Mouse (Mus musculus): Measurements from ENCODE around the gene Zp3r. TPM values are rescaled to one million over a fixed set of nuclear protein-coding genes. Genes with fewer than 3 reads are reported as not detected.

The Zp3r gene
- polyA plus RNA-seq, 1 experiment from 2014 or later = not detected

DNA sequence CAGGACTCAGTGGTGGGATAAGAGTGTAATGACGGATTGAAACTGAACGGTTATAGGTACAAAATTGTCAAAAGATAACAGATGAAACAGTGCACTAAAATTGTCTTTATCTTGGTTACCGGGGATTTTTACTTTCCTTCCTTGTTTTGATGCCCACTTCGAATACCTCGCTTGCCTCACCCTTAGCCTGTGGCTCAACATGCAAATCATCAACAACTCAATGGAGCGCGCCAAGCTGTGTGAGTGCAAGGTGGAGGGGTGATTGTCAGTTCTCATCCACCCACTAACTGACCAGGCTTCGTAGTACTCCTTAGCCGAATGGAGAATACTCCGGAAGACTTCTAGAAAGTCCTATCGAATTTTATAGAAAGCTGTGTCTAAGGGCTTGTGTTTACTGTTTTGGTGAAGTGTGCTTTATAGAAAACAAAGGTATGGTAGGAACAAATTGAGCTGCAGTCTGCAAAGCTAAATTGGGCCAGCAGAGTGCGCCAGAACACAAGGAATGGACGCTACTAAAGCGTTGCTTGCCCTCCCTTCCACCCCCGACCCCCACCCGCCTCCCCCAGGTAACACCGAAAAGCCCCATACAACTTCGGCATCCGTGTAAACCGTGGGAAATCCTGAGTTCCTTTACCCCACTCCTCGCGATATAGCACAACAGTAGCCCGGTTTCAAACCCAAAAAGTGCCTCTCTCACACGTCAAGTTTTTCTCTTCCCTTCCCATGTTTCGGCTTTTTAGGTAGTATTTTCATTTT is 81.6 kb downstream of the Zp3r start:
- ATAC-seq = peak; percentile 52; the same call in 1 of the 2 replicates
- Histone ChIP-seq H3K9me3 (ENCODE audit: control insufficient read depth, low read length) (no peaks in the 10 kb centered on the region), H3K27ac (ENCODE audit: low read depth, low read length) (no peak overlapping the region), H3K4me3 (ENCODE audit: low read length) (peak overlapping the region; percentile 29), H3K4me2 (ENCODE audit: low read length) (peak overlapping the region; percentile 62), H3K36me3 (ENCODE audit: control insufficient read depth, insufficient read depth, low read length) (no peaks in the 10 kb centered on the region), H3K9ac (ENCODE audit: low read depth, low read length) (no peak overlapping the region; the same call in 1 of the 2 replicates), H3K4me1 (ENCODE audit: control insufficient read depth, insufficient read depth, low read depth, low read length) (no peaks in the 10 kb centered on the region), H3K27me3 (replicated peaks; ENCODE audit: control insufficient read depth, insufficient read depth, low read length) (no peaks in the 10 kb centered on the region)
- WGBS = 25% methylated on average over 25 of the region's 25 CpGs

Other genes starting within 250 kb of the Zp3r start
- gene Cd55b, start 206.6 kb downstream of the Zp3r start, polyA plus RNA-seq (2015; fragmentation: Nextera tagmentation; extraction: Ambion mirVana) = not detected in 2 replicates
- 14.3 and 15.9 TPM in 2 replicates for gene Cd55, start 166.9 kb downstream of the Zp3r start, polyA plus RNA-seq (2015; fragmentation: Nextera tagmentation; extraction: Ambion mirVana)
- 0.05 TPM in 1 of 2 replicates, not detected in the other for gene C4bp, start 32.0 kb upstream of the Zp3r start, polyA plus RNA-seq (2015; fragmentation: Nextera tagmentation; extraction: Ambion mirVana)
- 0.20 TPM in 1 of 2 replicates, not detected in the other for gene Gm29427, start 86.2 kb upstream of the Zp3r start, polyA plus RNA-seq (2015; fragmentation: Nextera tagmentation; extraction: Ambion mirVana)
- 12.4 and 15.2 TPM in 2 replicates for gene Yod1, start 87.7 kb upstream of the Zp3r start, polyA plus RNA-seq (2015; fragmentation: Nextera tagmentation; extraction: Ambion mirVana)
- gene Pfkfb2, start 99.6 kb upstream of the Zp3r start, polyA plus RNA-seq (2015; fragmentation: Nextera tagmentation; extraction: Ambion mirVana) = 17.6 and 21.0 TPM in 2 replicates
- gene AA986860, start 102.4 kb upstream of the Zp3r start, polyA plus RNA-seq (2015; fragmentation: Nextera tagmentation; extraction: Ambion mirVana) = 0.41 and 1.0 TPM in 2 replicates
- gene Fcamr, start 171.3 kb upstream of the Zp3r start, polyA plus RNA-seq (2015; fragmentation: Nextera tagmentation; extraction: Ambion mirVana) = not detected in 2 replicates
- gene Pigr, start 197.1 kb upstream of the Zp3r start, polyA plus RNA-seq (2015; fragmentation: Nextera tagmentation; extraction: Ambion mirVana) = not detected in 2 replicates
- gene Fcmr, start 236.0 kb upstream of the Zp3r start, polyA plus RNA-seq (2015; fragmentation: Nextera tagmentation; extraction: Ambion mirVana) = 0.95 and 2.4 TPM in 2 replicates